Mouse (Mus musculus) regulatory T cell (primary cell): ENCODE results near the gene Tyk2.

ENCODE experiments used
- in situ Hi-C: fragments of 300-600 bp; cut with MboI, MseI; formaldehyde crosslinking; loops from one replicate; pipeline ENCODE4 v1.15.1; 2025; ENCODE audit warnings: high pct_unique_total_duplicates

Gene Tyk2

GRCm38 (mm10) chr9:21131059-21131956 lies at the start of gene Tyk2:
Gene Tyk2 (minus strand): TSS chr9:21131243.
- in situ Hi-C loops: no loop called here

GRCm38 (mm10) chr9:21180841-21181240 lies 49.8 kb upstream of the Tyk2 start:
- in situ Hi-C loops: no loop called here

GRCm38 (mm10) chr9:21180402-21180801 lies 49.4 kb upstream of the Tyk2 start:
- in situ Hi-C loops: no loop called here

DNA sequence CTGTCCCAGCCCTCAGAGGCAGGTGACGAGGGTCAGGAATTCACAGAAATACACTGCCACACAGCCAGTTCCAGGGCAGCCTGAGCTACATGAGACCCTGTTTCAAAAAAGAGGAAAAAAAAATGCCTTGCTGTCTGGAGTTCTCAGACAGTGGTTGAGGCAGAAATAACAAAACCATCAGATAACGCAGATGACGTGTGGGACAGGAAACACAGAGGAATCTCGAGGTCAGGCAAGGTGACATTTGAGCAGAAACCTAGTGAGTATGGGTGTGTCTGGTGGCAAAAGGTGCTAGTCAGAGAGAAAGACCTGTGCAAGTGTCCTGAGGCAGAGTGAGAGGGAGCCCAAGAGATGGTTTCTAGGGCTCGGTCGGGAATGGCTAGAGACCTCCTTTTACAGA lies 41.3 kb upstream of the Tyk2 start:
- in situ Hi-C loops: no loop called here

DNA sequence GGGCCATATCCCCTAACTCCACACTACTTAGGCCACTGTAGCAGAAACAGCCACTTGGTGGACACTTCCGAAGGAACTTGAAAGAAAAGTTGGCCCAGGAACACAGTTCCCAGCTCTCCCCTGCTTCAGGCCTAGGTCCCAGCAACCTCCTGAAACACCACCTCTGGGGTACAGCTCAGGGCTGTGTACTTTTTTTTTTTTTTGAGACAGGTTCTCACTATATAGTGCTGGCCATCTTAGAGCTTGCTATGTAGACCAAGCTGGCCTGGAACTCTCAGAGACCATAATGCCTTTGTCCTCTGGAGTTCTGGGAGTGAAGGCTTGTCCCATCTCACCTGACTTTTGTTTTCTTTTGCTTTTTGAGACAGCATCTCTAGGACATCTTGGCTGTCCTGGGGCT lies 38.1 kb upstream of the Tyk2 start:
- in situ Hi-C loops: no loop called here

- in situ Hi-C loops: no loop called here
These were observed 37.4 kb upstream of the Tyk2 start for GRCm38 (mm10) chr9:21168161-21169123.

DNA sequence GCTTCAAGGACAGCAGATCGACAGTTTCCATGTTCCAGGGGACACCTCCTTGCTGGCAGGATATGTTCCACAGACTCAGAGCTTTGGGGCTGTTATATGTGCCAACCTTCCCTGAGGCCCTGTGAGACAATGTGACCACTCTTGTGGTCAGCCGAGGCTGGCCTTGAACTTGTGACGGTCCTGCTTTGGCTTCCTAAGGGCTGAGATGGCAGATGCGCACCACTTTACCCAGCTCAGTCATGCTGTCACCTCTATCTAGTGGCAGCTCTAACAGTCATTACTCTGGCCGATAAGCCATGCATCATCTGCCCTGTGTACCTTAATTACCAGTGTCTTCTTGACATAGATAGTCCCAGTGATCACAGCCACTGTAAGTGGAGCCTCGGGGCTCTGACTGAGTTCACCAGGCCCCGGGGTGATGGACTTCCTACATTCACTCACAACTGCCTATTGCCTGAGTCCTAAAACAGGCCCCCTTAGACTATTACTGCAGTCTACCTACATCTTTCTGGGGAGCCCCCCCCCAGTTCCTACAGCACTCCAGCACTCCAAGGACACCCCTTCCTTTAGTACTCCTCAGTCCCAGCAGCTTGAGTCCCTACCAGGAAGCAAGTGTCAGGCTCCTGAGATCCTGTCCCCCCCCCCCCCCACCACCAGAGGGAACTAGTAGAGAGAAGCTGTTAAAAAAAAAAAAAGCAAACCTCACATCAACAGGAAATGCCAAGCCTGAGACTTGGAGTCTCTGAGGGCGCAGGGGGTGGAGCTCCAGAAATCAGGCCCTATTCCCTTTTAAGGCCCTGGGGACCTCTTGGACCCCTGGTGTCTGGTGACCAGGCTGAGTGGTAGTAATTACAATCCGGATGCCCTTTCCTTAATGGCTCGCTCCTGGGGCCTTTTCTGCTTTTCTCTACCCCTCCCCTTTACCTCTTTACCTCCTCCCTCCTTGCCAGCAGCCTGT lies 36.4 kb upstream of the Tyk2 start:
- in situ Hi-C loops: no loop called here

DNA sequence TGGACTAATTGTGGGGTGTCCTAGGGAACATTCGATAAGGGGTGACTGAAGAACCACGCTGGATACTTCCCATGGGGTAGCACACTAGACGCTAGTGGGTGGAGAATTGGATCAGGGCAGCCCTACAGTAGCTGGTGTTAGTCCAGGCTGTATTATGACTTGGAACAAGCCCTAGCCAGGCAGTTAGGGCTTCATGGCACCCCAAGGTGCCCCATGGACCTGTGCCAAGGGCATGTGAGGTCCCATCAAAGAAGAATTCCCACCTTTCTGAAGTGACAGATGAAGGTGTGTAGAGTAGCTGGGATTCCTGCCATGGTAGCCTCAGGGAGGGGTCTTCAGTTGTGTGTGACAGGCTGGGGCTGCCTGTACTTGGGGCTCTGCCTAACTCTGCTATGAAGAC lies 35.5 kb upstream of the Tyk2 start:
- in situ Hi-C loops: no loop called here

GRCm38 (mm10) chr9:21165952-21166451 lies 35.0 kb upstream of the Tyk2 start:
- in situ Hi-C loops: no loop called here

DNA sequence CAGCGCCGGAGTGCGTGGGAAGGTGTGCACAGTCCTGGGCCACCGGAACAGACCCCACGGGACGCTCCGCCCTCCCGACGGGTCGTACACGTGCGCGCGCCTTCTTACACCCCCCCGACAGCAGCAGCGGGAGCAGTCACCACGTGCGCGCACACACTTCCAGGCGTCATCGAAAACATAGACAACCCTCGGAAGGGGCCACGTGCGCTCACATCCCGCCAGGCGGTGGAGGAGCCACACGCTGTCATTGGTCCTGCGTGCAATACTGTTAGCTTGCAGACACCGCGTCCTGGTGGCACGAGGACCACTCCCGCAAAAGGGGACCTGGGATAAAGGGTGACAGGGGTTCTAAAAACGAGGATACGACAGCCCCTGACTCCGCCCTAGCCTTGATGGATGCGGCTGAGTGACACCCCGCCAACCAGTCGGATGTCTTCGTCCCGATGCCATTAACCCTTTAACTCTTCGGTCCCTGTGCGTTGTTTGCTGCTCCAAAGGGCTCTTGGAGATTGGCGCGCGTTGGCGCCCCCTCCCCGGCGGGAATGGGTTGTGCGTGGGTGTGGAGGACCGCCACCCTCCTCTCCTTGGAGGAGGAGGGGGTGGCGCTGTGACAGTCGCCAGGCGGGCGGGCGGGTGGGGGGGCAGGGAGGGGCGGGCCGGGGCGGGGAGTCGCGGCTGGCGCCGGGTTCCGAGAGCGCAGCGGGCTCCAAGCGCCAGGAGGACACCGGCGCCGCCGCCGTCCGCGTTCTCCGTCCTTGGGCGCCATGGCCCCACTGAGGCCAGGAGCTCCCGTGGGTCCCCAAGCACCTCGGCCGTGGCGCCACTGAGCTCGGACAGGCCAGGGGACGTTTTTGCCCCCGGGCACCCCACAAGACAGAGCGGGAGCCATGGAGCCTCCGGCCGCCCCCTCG lies 34.3 kb upstream of the Tyk2 start, which contains the start of gene Pde4a:
Gene Pde4a, plus strand, starts transcription at position 674 of the 911 bp plus-strand sequence.
- in situ Hi-C loops: no loop called here

GRCm38 (mm10) chr9:21164072-21164471 lies 33.0 kb upstream of the Tyk2 start:
- in situ Hi-C loops: no loop called here

DNA sequence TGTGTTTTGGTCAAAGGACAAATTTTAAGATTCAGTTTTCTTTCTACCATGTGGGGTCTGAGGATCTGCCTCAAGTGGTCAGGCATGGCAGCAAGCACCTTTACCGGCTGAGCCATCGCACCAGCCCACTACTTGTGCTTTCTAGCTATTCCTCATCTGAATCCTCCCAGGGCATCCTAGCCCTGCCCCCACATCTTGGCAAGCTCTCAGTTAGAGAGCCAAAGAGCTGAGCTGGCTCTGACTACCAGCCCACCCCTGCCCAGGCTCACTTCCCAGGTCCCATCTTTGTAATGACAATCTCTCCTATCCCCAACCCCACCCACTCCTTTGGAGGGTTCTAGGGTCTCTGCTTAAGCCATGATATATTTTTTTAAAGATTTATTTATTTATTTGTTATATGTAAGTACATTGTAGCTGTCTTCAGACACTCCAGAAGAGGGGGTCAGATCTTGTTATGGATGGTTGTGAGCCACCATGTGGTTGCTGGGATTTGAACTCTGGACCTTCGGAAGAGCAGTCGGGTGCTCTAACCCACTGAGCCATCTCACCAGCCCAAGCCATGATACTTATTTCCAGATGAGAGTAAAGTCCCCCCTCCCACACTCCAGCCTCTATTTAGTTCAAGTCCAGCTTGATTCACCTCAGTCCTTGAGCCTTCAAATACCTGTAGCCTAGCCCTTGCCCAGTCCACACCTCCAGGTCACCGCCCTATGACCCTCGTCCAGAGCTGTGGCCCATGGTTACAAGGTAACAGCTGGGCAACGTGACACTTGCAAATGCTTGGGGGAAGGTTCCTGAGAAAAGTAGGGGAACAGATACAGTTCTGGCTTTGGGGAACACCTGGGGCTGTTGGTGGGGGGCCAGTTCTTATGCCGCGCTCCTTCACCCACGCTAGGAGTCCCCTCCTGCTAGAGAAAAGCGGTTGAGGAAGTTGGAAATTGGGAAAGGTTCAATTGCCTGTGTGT lies 32.3 kb upstream of the Tyk2 start:
- in situ Hi-C loops: no loop called here

GRCm38 (mm10) chr9:21161209-21161909 lies 30.3 kb upstream of the Tyk2 start:
- in situ Hi-C loops: no loop called here

- in situ Hi-C loops: no loop called here
These were observed 23.7 kb upstream of the Tyk2 start for GRCm38 (mm10) chr9:21154787-21155186.

DNA sequence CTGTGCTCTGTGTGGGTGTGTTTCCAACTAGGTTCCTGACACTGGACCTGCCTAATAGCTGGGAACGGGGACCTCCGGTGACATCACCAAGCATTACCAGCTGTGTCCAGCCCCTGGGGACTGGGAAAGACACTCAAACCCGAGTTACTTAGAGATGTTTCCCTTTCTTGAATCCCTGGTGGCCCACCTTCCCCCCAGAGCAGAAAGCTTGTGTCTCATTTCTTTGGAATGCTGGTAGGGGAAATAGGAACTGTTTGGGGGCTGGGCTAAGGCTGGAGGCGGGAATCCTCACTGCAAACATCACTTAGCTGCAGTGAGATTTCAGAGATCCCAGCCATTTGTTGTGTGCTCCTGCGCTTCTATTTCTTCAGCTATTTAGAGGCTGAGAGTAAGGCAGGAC lies 22.8 kb upstream of the Tyk2 start:
- in situ Hi-C loops: no loop called here

GRCm38 (mm10) chr9:21153331-21153730 lies 22.3 kb upstream of the Tyk2 start:
- in situ Hi-C loops: no loop called here

DNA sequence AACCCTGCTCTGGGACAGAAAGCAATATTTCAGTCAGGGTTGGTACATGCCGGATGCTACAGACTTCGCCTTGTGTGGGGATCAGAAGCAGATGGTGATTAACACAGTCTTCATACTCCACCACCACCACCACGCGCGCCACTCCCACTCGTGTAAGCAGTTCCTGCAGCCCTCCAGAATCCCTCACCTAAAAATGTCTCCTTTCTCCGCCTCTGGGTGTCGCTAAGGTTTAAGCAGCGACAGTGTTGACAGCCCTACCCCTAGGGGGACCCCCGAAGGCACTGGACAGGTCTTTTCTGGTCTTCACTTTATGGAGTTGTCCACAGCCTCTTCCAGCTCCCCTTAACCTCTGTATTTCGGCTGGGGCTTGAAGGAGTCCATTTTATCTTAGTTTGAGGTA lies 21.7 kb upstream of the Tyk2 start:
- in situ Hi-C loops: no loop called here
